Mouse (Mus musculus) hindbrain, postnatal 0 days (tissue): ENCODE measurements at regions not wholly inside any gene's neighbourhood (a gene's known extent, or its start where the extent isn't known, plus 50 kb on each side); places are given as distances from the start of the nearest gene placed in this dataset.

ENCODE experiments used
- ATAC-seq: fragments of 200-750 bp; cut with Nextera tagmentation; 2 replicates; pipeline ENCODE4 v1.8.0; 2017; ENCODE audit warnings: mild to moderate bottlenecking, moderate TSS enrichment, moderate library complexity
- DNase-seq: peaks from one replicate; pipeline ENCODE4 v3.0.0-alpha.2; 2015; ENCODE audit warnings: low spot score
- H3K27ac ChIP-seq: fragments of 300-500 bp; sonication (generic); 2 replicates; pipeline ENCODE4 v1.5.1; 2014; ENCODE audit warnings: mild to moderate bottlenecking
- H3K27me3 ChIP-seq: fragments of 300-500 bp; sonication (generic); 2 replicates; pipeline ENCODE4 v1.6.1; 2014; ENCODE audit warnings: low read length, mixed read lengths; ENCODE audit not compliant: insufficient read depth
- H3K36me3 ChIP-seq: fragments of 300-500 bp; sonication (generic); 2 replicates; pipeline ENCODE4 v1.6.1; 2014; ENCODE audit warnings: low read length, mixed read lengths; ENCODE audit not compliant: insufficient read depth
- H3K4me1 ChIP-seq: fragments of 300-500 bp; sonication (generic); 2 replicates; pipeline ENCODE4 v1.6.1; 2014; ENCODE audit warnings: antibody characterized with exemption, low read length, mixed read lengths; ENCODE audit not compliant: insufficient read depth
- H3K4me2 ChIP-seq: fragments of 300-500 bp; sonication (generic); 2 replicates; pipeline ENCODE4 v1.6.1; 2014; ENCODE audit warnings: low read depth, mild to moderate bottlenecking, low read length, moderate library complexity, mixed read lengths
- H3K4me3 ChIP-seq: fragments of 300-500 bp; sonication (generic); 2 replicates; pipeline ENCODE4 v1.5.1; 2014; ENCODE audit warnings: low read length
- H3K9ac ChIP-seq: fragments of 300-500 bp; sonication (generic); replicated peaks from 2 replicates; pipeline ENCODE4 v1.6.1; 2014; ENCODE audit warnings: mild to moderate bottlenecking, low read length, moderate library complexity, mixed read lengths
- H3K9me3 ChIP-seq: fragments of 300-500 bp; sonication (generic); 2 replicates; pipeline ENCODE4 v1.6.1; 2016; ENCODE audit warnings: low read length, mixed read lengths
- CTCF ChIP-seq: IDR thresholded peaks from 2 replicates; pipeline ENCODE4 v1.5.1; 2016; ENCODE audit warnings: antibody characterized with exemption, control low read depth, low read depth
- WGBS: fragments of 180-500 bp; shearing (Covaris S2); extraction: QIAGEN DNeasy Blood & Tissue Kit; methylation state at CpG from one replicate; pipeline ENCODE4 v1.1.7; 2014; 5-methylcytosine and 5-hydroxymethylcytosine counted together

- Histone ChIP-seq H3K9ac (no peak overlapping the region), H3K27ac (no peak overlapping the region), H3K9me3 (no peaks in the 10 kb centered on the region), H3K4me2 (no peak overlapping the region), H3K36me3 (no peaks in the 10 kb centered on the region), H3K4me3 (no peak overlapping the region), H3K4me1 (no peaks in the 10 kb centered on the region), H3K27me3 (no peaks in the 10 kb centered on the region)
- DNase-seq: no peak
- 92% methylated on average over 3 of the region's 3 CpGs for WGBS
- TF ChIP-seq CTCF: no peak
- ATAC-seq: no peak
Observed at GRCm38 (mm10) chr15:67944330-67945082, 1443.8 kb upstream of the Lrrc6 start.

DNA sequence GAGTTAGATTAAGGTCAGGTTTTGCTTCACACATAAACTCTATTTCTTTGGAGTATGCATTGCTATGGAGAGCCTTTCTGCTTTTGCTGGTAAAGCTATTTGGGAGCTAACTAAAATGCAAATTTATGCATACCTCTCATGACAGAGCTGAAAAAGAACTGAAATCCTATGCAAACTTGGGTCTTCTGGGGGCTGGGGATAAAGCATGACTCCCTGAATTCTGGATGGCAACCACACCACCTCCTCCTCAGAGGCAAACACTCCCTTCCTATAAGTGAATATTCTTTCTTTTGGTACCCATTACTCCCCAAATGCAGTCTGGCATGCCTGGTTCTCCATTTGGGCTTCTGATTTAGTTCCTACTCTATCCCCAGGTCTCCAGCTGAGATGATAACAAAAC, 1442.3 kb upstream of the Lrrc6 start:
- no peak for DNase-seq
- Histone ChIP-seq H3K9ac (no peak overlapping the region), H3K4me3 (no peak overlapping the region), H3K4me2 (no peak overlapping the region), H3K27ac (no peak overlapping the region), H3K27me3 (no peaks in the 10 kb centered on the region), H3K4me1 (no peaks in the 10 kb centered on the region), H3K9me3 (no peaks in the 10 kb centered on the region), H3K36me3 (no peaks in the 10 kb centered on the region)
- no peak for ATAC-seq
- TF ChIP-seq CTCF: no peak

DNA sequence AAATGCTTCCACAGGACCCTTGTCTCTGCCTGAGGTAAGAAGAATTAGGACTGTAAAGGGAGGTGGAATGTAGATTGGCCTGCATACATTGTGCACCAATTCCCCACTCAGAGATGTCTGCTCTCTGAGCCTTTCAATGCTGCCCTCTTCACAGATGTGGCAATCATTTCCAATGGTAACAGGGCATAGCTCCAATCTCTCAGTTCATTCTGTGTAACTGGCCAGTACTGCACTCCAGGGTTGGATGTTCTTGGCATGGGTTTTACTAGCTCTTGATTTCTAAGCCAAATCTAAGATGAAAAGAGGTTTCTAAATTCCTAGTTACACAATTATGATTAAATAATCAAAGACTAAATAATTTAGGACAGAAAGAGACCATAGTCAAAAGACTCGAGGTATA, 1439.8 kb upstream of the Lrrc6 start:
- DNase-seq: peak; percentile 19
- TF ChIP-seq CTCF: no peak

GRCm38 (mm10) chr15:67924885-67925284, 1424.2 kb upstream of the Lrrc6 start:
- Histone ChIP-seq H3K4me2 (no peak overlapping the region), H3K27me3 (no peaks in the 10 kb centered on the region), H3K4me1 (no peaks in the 10 kb centered on the region), H3K9me3 (no peaks in the 10 kb centered on the region), H3K36me3 (no peaks in the 10 kb centered on the region), H3K4me3 (no peak overlapping the region), H3K27ac (no peak overlapping the region), H3K9ac (no peak overlapping the region)
- no peak for TF ChIP-seq CTCF
- WGBS: 76% methylated on average over 2 of the region's 2 CpGs
- DNase-seq: no peak
- no peak for ATAC-seq

More for the DNA sequence above, 1439.8 kb upstream of the Lrrc6 start:
- WGBS: 58% methylated on average over 1 of the region's 1 CpGs
- Histone ChIP-seq H3K4me2 (no peak overlapping the region), H3K27ac (no peak overlapping the region), H3K4me3 (no peak overlapping the region), H3K4me1 (no peaks in the 10 kb centered on the region), H3K9ac (no peak overlapping the region), H3K36me3 (no peaks in the 10 kb centered on the region), H3K27me3 (no peaks in the 10 kb centered on the region), H3K9me3 (no peaks in the 10 kb centered on the region)
- ATAC-seq: no peak

GRCm38 (mm10) chr15:67907034-67907433, 1406.3 kb upstream of the Lrrc6 start:
- Histone ChIP-seq H3K4me2 (no peak overlapping the region), H3K27ac (no peak overlapping the region), H3K4me3 (no peak overlapping the region), H3K9ac (no peak overlapping the region), H3K9me3 (no peaks in the 10 kb centered on the region), H3K4me1 (no peaks in the 10 kb centered on the region), H3K27me3 (no peaks in the 10 kb centered on the region), H3K36me3 (no peaks in the 10 kb centered on the region)
- DNase-seq (no peak), ATAC-seq (no peak)
- TF ChIP-seq CTCF: no peak
- 87% methylated on average over 2 of the region's 2 CpGs for WGBS

- no peak overlapping the region for H3K4me3 ChIP-seq
- H3K27me3 ChIP-seq: no peaks in the 10 kb centered on the region
- H3K4me1 ChIP-seq: no peaks in the 10 kb centered on the region
- TF ChIP-seq CTCF: no peak
- H3K9me3 ChIP-seq: no peaks in the 10 kb centered on the region
- no peak overlapping the region for H3K27ac ChIP-seq
- 89% methylated on average over 1 of the region's 1 CpGs for WGBS
- no peak overlapping the region for H3K9ac ChIP-seq
- H3K36me3 ChIP-seq: no peaks in the 10 kb centered on the region
- ATAC-seq: no peak
- DNase-seq: no peak
- H3K4me2 ChIP-seq: no peak overlapping the region
Observed at GRCm38 (mm10) chr15:67905279-67905678, 1404.6 kb upstream of the Lrrc6 start.

- Histone ChIP-seq H3K4me1 (no peaks in the 10 kb centered on the region), H3K4me2 (no peak overlapping the region), H3K27ac (no peak overlapping the region), H3K27me3 (no peaks in the 10 kb centered on the region), H3K9ac (no peak overlapping the region), H3K4me3 (no peak overlapping the region), H3K9me3 (no peaks in the 10 kb centered on the region), H3K36me3 (no peaks in the 10 kb centered on the region)
- ATAC-seq (no peak), DNase-seq (no peak)
- TF ChIP-seq CTCF: no peak
Observed at GRCm38 (mm10) chr15:67904646-67905045, 1403.9 kb upstream of the Lrrc6 start.
